Mouse (Mus musculus): ENCODE results near the gene Hivep1. TPM values are rescaled to one million over a fixed set of nuclear protein-coding genes. Genes with fewer than 3 reads are reported as not detected.

The Hivep1 gene
- total RNA-seq, 1 experiment = 8.1 TPM

GRCm38 (mm10) chr13:42095826-42096515 lies 44.1 kb downstream of the Hivep1 start:
- Histone ChIP-seq H3K27ac (ENCODE audit: insufficient read depth, low read depth, low read length, poor library complexity, severe bottlenecking) (no peak overlapping the region), H3K36me3 (ENCODE audit: control insufficient read depth, insufficient read depth, low read length, poor library complexity, severe bottlenecking) (no peaks in the 10 kb centered on the region), H3K9ac (ENCODE audit: insufficient read depth, low read depth, low read length, poor library complexity, severe bottlenecking) (no peak overlapping the region), H3K4me1 (ENCODE audit: control insufficient read depth in 2 of 2, insufficient read depth in 2 of 2, low read length in 2 of 2, poor library complexity in 1 of 2) (no peaks in the 10 kb centered on the region), H3K4me3 (ENCODE audit: insufficient read depth in 1 of 2, low read depth in 1 of 2, low read length in 2 of 2, poor library complexity in 1 of 2, severe bottlenecking in 1 of 2) (no peak overlapping the region), H3K9me3 (ENCODE audit: control insufficient read depth, insufficient read depth, low read depth, low read length) (no peaks in the 10 kb centered on the region)
- no peak for DNase-seq (ENCODE audit: low read depth, low spot score)
- TF ChIP-seq CHD2 (IDR thresholded peaks at IDR 0.05; ENCODE audit: low read depth, low read length) (no peak), MAFK (IDR thresholded peaks at IDR 0.05; ENCODE audit: insufficient read depth, low read depth, low read length) (no peak), ZNF384 (IDR thresholded peaks at IDR 0.05; ENCODE audit: low read depth, low read length) (no peak)
- in situ Hi-C loops (cut with MboI; ENCODE audit: low sequenced_read_pairs in 2 of 2, unreplicated experiment in 2 of 2) = no loop called here

- H3K4me1 ChIP-seq (ENCODE audit: control insufficient read depth in 2 of 2, insufficient read depth in 2 of 2, low read length in 2 of 2, poor library complexity in 1 of 2) = peaks cover 0 to 5% of the 10 kb centered on the region in 2 experiments; a peak in 1 of 4 replicates
- H3K27ac ChIP-seq (ENCODE audit: insufficient read depth, low read depth, low read length, poor library complexity, severe bottlenecking) = no peak overlapping the region
- H3K9me3 ChIP-seq (ENCODE audit: control insufficient read depth, insufficient read depth, low read depth, low read length) = no peaks in the 10 kb centered on the region
- H3K4me3 ChIP-seq (ENCODE audit: insufficient read depth in 1 of 2, low read depth in 1 of 2, low read length in 2 of 2, poor library complexity in 1 of 2, severe bottlenecking in 1 of 2) = no peak overlapping the region
- H3K36me3 ChIP-seq (ENCODE audit: control insufficient read depth, insufficient read depth, low read length, poor library complexity, severe bottlenecking) = no peaks in the 10 kb centered on the region
- in situ Hi-C loops (cut with MboI; ENCODE audit: low sequenced_read_pairs in 2 of 2, unreplicated experiment in 2 of 2) = no loop called here
- no peak for DNase-seq (ENCODE audit: low read depth, low spot score)
- TF ChIP-seq ZC3H11A (IDR thresholded peaks at IDR 0.05; ENCODE audit: borderline replicate concordance, low read depth, low read length) = no peak
- TF ChIP-seq ZNF384 (IDR thresholded peaks at IDR 0.05; ENCODE audit: low read depth, low read length) = no peak
- no peak for TF ChIP-seq MAFK (IDR thresholded peaks at IDR 0.05; ENCODE audit: insufficient read depth, low read depth, low read length)
- no peak for TF ChIP-seq HCFC1 (IDR thresholded peaks at IDR 0.05; ENCODE audit: borderline replicate concordance, insufficient read depth, low read length)
- no peak for TF ChIP-seq CHD2 (IDR thresholded peaks at IDR 0.05; ENCODE audit: low read depth, low read length)
- no peak overlapping the region for H3K9ac ChIP-seq (ENCODE audit: insufficient read depth, low read depth, low read length, poor library complexity, severe bottlenecking)
Observed at GRCm38 (mm10) chr13:42097109-42097508, 45.3 kb downstream of the Hivep1 start.

- DNase-seq (ENCODE audit: low read depth, low spot score) = peak; percentile 28
- Histone ChIP-seq H3K36me3 (ENCODE audit: control insufficient read depth, insufficient read depth, low read length, poor library complexity, severe bottlenecking) (no peaks in the 10 kb centered on the region), H3K4me1 (ENCODE audit: control insufficient read depth in 2 of 2, insufficient read depth in 2 of 2, low read length in 2 of 2, poor library complexity in 1 of 2) (peaks cover 0 to 5% of the 10 kb centered on the region in 2 experiments; a peak in 1 of 4 replicates), H3K9me3 (ENCODE audit: control insufficient read depth, insufficient read depth, low read depth, low read length) (no peaks in the 10 kb centered on the region), H3K9ac (ENCODE audit: insufficient read depth, low read depth, low read length, poor library complexity, severe bottlenecking) (no peak overlapping the region), H3K27ac (ENCODE audit: insufficient read depth, low read depth, low read length, poor library complexity, severe bottlenecking) (no peak overlapping the region), H3K4me3 (ENCODE audit: insufficient read depth in 1 of 2, low read depth in 1 of 2, low read length in 2 of 2, poor library complexity in 1 of 2, severe bottlenecking in 1 of 2) (no peak overlapping the region)
- TF ChIP-seq ZC3H11A (IDR thresholded peaks at IDR 0.05; ENCODE audit: borderline replicate concordance, low read depth, low read length) (0 out of 2 replicates have a peak, but pooled peaks have one; percentile 16), CHD2 (IDR thresholded peaks at IDR 0.05; ENCODE audit: low read depth, low read length) (no peak)
- in situ Hi-C loops (cut with MboI; ENCODE audit: low sequenced_read_pairs in 2 of 2, unreplicated experiment in 2 of 2) = no loop called here
Observed at GRCm38 (mm10) chr13:42098522-42098921, 46.7 kb downstream of the Hivep1 start.

GRCm38 (mm10) chr13:42099523-42099922 lies 47.7 kb downstream of the Hivep1 start:
- no peak for TF ChIP-seq ZC3H11A (IDR thresholded peaks at IDR 0.05; ENCODE audit: borderline replicate concordance, low read depth, low read length)
- DNase-seq (ENCODE audit: low read depth, low spot score) = no peak
- in situ Hi-C loops (cut with MboI; ENCODE audit: low sequenced_read_pairs in 2 of 2, unreplicated experiment in 2 of 2) = no loop called here
- no peak overlapping the region for H3K9ac ChIP-seq (ENCODE audit: insufficient read depth, low read depth, low read length, poor library complexity, severe bottlenecking)
- H3K27ac ChIP-seq (ENCODE audit: insufficient read depth, low read depth, low read length, poor library complexity, severe bottlenecking) = no peak overlapping the region
- peaks cover 0 to 5% of the 10 kb centered on the region in 2 experiments; a peak in 1 of 4 replicates for H3K4me1 ChIP-seq (ENCODE audit: control insufficient read depth in 2 of 2, insufficient read depth in 2 of 2, low read length in 2 of 2, poor library complexity in 1 of 2)
- no peaks in the 10 kb centered on the region for H3K9me3 ChIP-seq (ENCODE audit: control insufficient read depth, insufficient read depth, low read depth, low read length)
- H3K36me3 ChIP-seq (ENCODE audit: control insufficient read depth, insufficient read depth, low read length, poor library complexity, severe bottlenecking) = no peaks in the 10 kb centered on the region
- no peak overlapping the region for H3K4me3 ChIP-seq (ENCODE audit: insufficient read depth in 1 of 2, low read depth in 1 of 2, low read length in 2 of 2, poor library complexity in 1 of 2, severe bottlenecking in 1 of 2)

All from ES-E14 (cell line).